Mouse (Mus musculus) ovary, postnatal 14 days (tissue): ENCODE measurements around the gene Aftph.
A peak's percentile ranks its signal among the peaks of the same experiment; 100 is the strongest.

Source experiments
- DNase-seq: peaks from one replicate; pipeline ENCODE4 v3.0.0; 2022; ENCODE audit warnings: low spot score

The Aftph gene

DNA sequence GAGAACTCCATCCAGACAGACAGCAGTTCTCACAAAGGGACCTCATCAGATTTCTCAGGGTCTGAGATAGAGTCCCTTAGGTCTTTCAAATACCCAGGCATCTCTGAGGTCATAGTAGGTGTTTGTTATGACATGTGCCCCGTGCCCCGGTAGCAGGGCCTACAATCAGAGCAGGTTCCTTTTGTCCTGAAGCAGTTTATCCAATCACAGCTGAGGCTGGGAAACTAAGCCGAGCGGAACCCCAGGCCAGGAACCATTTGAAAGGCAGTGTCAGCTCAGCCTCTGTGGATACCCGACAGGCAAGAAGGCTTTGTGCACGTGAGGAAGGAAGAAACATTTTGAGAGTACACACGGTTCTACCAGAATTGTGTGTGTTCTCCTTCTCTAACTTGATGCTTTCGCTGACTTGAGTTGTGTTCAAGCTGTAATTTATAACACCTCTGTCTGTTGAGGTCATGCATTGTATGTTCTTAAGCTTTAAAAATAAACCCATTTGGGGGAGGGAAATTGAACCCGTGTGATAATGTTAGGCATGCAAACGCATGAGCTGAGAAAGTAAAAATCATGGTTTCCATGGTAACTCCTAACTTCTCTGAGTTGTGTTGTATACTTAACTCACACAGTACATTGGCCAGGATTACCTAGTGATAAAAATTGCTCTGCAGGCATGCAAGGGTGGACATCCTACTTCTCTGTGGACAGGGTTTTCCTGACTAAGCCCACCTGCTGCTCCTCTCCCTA is 94.2 kb downstream of the Aftph start:
- no peak for DNase-seq

DNA sequence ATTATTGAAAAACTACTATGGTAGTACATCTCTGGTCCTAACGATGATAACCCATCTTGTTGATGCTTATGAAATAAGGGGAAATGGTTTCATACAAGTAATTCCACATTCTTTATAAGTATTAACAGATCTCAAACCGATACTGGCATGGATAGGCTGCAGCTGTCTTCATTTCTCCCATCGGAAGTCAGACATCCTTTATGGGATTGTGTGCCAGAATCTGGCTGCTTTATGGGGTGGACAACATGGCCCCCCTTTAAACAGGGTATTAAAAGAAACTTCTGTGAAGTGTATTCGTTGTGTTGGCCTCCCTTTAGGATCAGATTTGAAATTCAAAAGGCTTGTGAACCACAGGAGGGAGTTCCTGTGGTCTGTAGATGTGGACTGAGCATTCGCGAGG is 95.2 kb downstream of the Aftph start:
- DNase-seq, result no peak

DNA sequence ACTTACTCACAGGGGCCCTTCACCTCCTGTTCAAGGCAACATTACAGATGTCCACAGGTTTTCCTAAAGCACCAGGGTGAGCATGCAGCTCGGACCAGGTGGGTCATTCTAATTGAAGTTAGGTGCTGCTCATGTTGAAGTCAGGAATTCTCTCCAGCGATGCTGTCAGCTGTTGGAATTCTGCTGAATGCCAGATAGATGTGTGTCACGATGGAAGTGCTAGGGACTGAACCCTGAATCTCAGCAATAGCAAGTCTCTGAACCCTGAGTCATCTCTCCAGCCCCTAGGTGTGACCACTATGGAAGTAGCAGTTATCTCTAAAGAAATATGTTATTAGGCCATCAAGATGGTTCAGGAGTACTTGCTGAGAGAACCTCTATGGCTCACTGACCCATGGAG is 95.9 kb downstream of the Aftph start:
- DNase-seq, result no peak

DNA sequence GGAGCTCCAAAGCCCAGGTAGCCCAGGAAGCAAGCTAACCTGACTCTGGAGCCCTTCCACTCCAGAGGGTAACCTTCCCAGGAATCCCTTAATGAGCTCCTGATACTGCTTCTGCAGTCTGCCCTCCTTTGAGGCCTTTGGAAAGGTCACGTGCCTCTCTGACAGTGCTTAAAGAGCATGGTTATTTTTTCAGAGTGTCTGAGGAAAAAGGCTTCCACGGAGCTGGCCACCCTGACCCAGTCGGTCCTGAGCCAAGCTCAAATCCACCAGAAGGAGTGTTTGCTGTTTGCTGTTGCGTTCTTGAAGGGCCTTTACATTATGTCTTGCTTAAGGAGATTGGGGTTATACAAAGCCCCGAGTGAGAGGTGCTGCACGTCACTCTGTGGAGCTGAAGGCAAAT is 96.5 kb downstream of the Aftph start:
- DNase-seq, result no peak

DNA sequence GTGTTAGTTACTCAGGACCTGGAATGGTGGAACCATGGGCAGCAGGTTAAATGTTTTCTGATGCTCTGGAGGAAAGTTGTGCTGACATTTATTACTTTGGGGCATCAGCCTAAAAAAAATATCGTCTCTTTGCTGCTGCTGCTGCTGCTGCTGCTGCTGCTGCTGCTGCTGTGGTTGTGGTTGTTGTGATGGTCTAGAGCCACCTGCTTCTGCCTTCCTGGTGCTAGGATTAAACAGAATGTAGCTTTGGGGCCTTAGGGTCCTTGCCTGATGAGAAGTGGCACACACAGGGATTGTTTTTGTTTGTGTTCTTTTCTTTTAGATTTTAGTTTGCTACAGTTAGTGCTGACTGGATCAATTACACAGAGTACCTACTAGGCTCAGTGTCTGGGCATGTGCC is 97.2 kb downstream of the Aftph start:
- no peak for DNase-seq

DNA sequence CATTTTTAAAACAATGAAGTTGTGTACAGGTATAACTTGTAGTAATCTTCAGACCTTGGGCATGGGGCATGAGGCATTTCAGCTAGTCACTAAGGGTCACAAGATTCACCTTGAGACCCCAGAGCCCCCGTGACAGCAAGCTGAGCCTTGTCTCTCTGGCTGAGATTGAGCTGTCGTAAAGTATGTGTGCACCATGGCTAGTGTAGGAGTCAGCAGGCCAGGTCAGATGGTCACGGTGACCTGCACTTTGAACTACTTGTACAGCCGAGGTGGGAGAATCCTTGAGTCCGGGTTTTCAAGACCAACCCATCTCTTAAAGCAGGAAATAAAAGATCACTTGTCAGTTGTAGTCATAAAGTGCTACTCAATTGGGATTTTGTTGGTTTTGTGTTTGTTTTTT is 98.2 kb downstream of the Aftph start:
- DNase-seq, result no peak

DNA sequence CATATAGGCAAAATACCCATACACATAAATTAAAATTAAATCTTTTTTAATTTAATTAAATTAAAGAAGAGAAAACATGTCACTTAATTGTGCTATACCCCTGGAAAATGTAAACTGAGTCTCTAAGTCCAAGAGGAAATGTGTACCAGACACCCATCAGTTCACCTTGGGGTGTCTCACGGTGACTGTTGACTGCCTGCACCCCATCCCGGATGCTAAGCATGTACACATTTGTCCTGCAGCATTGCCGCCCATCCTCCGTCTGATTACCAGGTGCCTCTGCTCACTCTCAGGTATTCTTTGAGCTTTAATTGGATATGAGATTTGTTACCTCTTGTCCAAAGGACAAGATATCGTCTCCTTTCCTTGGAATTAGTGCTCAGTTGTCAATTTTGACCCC is 99.1 kb downstream of the Aftph start:
- DNase-seq, result no peak

DNA sequence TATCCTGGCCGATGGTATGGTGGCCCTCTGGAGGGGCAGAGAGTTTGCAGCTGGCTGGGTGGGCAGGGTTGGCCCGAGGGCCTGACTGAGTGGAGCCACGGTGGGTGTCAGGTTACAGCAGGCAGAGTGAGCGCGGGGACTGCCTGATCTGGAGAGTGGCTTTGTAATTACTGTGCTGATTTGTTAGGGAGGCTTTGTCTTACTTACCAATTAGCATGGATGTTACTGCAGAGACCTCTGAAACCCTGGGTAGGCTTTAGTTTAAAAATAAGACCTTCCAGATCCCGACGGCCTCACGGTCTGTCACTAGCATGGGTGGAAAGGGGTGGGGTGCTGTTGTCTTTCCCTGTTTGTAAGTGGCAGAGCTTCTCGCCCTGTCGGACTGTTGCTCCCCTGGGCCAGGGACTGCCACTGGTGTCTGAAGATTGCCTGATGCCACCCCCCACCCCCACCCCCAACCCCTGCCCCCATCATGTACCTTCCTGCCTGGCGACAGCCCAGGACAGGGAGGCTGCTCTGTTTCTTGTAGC is 101.4 kb downstream of the Aftph start:
- no peak for DNase-seq

DNA sequence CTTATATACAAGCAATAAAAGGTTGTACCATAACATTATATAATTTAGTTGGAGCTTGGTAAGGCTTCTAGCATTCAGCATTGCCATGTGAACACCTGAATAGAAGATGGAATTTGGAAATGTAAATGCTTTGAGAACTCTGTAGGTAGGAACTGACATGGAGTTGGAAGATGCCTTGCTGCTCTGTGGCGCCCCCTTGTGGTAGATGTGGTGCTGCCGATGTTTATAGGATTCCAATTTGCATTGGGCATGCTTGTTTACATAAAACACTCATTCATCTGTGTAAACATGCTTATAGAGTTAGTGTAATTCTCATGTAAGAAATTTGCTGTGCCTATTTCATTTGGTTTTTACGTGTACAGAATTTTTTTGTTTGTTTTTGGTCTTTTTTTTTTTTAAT is 102.5 kb downstream of the Aftph start:
- peak; percentile 76 for DNase-seq

DNA sequence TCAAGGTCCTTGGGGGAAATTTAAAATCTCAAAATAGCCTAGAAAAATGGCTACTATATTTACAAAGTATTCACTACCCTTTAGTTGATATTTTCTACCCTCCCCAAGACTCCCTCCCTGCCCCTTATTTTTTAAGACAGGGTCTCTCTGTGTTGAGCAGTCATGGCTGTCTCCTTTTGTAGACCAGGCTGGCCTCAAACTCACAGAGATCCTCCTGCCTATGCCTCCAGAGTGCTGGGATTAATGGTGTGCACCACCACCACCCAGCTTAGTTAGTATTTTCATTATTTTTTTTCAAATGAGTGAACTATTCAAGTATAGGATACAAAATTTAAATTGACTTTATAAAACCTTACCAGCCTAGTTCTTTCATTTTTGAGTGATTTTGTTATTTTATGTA is 104.3 kb downstream of the Aftph start:
- DNase-seq, result no peak

DNA sequence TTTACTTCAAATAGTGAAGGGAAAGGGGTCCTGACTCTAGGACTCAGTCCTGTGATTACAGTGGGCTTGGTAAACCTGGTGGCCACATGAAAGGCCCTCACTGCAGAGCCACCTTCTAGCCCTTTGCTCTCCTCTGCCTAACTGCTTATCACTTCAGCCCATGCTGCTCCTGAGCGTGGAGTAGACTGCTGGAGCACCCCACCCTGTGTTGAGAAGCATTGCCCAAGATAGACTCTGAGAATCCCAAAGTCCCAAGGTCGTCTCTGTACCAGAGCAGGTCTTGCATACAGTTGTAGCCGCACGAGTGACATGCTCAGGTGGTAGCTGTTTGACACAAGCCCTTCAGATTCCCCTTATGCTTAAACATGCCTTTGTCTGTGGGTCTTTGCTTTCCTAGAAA is 105.3 kb downstream of the Aftph start:
- no peak for DNase-seq

DNA sequence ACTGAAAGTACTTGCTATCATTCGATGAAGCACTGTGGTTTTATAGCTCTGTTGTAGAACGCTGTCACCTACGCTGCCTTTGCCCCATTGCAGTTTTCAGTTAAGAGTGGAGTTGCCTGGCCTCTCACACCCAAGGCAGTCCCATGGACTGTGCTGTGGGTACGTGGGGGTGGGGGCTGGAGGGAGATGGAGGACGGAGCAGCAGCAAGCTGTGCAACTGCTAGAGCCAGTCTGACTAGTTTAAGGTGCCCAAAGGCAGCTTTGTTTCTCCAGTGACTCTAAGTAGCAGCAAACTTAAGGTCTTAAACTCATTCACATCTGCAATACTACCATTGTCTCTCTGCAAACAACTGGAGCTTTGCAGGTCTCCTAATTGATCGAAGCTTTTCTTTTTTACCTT is 105.7 kb downstream of the Aftph start:
- DNase-seq, result no peak
